Mouse (Mus musculus) heart, postnatal 14 days (tissue): ENCODE results near the gene Anxa7. TPM values are rescaled to one million over a fixed set of nuclear protein-coding genes. Genes with fewer than 3 reads are reported as not detected.

ENCODE experiments used
- DNase-seq, 2 experiments: peaks; one replicate each; pipeline ENCODE4 v3.0.0; 2021 to 2022
- intact Hi-C: fragments of 180-260 bp; cut with DNase I; formaldehyde crosslinking; loops from one replicate; pipeline ENCODE4 v1.15.1; 2025
- long read RNA-seq, 2 experiments: library from polyadenylated mRNA; stranded (forward); transcript quantifications; one replicate each; pipeline ENCODE4 v2.0.0; 2021
- total RNA-seq, 2 experiments: library from RNA; stranded (reverse); gene quantifications; 2 replicates each; pipeline ENCODE4 v1.2.3; 2021

The Anxa7 gene
- 10 to 100 TPM; 50.0 to 61.0 TPM for total RNA-seq
- long read RNA-seq, experiment 1, transcript Anxa7-201 (13 exons, 2,851 nt): minor isoform, 28 of 90 reads
- long read RNA-seq, experiment 1, transcript Anxa7-202 (14 exons, 2,904 nt): major isoform, 40 of 90 reads
- long read RNA-seq, experiment 1, partial matches to known transcripts: 6 of 90 reads
- long read RNA-seq, experiment 1, other reads (novel, unspliced or antisense): 11 of 90 reads
- long read RNA-seq, experiment 2, transcript Anxa7-202 (14 exons, 2,904 nt): major isoform, 40 of 82 reads
- long read RNA-seq, experiment 2, transcript Anxa7-201 (13 exons, 2,851 nt): minor isoform, 23 of 82 reads
- long read RNA-seq, experiment 2, partial matches to known transcripts: 9 of 82 reads
- long read RNA-seq, experiment 2, other reads (novel, unspliced or antisense): 7 of 82 reads

DNA sequence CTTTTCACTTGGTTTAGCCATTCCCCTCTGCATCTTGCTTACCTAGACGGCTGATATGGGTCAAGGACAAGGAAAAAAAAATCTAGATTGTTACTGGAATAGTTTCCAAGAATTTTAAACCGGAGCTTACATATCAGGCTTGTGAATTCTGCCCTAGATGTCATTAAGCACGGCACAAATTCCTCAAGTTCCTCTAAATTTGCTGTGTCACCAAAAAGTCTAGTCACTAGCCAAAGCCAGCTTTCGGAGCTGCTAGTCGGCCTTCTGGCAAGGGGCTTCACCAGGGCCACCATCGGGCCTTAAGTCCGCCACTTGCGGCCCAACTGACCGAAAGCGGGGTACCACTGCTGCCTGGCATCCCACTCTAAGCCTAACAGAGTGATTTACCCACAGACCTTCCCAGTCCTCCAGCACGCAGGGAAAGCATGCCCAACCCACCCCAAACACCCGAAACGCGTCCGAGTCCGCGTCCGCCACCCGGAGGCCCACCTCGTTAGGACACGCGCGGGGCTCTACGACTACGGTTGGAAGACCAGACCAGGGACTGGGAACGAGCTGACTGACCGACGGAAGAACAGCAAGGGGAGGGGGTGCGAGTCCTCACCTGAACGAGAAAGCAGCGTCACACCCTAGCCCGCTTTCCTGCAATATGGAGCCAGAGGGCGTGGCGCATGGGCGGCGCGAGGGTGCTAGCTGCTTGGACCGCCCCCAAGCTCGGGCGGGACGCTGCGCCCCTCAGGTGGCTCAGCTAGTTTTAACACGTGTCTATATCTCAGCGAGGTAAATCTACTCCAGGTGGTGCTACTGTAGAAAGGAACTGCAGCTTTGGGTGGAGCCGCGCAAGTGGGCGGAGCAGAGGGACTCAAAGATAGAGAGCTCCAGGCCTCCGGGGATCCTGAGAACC, at the start of gene Anxa7:
Anxa7 (minus strand) TSS at position 843 of the 904 bp plus-strand sequence.
- intact Hi-C loops: loop anchor here (1.0 to 5.0 kb wide), 2 partner anchors 58 to 67 kb away; partner anchors contain the start of gene Ppp3cb
- DNase-seq: peak; percentile 75 to 76

DNA sequence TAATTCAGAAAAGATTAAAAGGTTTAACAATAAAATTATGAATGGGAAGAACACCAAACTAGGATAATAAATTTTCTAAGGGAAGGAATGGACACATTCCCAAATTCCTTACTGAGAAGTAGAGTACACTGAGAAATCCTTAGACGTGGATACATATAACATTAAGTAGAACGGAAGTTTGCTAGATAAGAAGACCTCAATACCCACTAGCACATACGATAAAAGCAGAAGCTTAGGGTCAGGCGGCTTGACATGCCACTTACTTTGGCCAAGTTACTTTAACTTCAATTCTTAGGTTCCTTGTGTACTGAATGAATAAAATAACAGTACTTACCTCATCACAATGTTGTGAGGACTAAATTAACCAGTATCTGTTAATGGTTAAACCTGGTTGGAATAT, 49.7 kb upstream of the Anxa7 start:
- intact Hi-C loops: no loop called here
- no peak for DNase-seq

DNA sequence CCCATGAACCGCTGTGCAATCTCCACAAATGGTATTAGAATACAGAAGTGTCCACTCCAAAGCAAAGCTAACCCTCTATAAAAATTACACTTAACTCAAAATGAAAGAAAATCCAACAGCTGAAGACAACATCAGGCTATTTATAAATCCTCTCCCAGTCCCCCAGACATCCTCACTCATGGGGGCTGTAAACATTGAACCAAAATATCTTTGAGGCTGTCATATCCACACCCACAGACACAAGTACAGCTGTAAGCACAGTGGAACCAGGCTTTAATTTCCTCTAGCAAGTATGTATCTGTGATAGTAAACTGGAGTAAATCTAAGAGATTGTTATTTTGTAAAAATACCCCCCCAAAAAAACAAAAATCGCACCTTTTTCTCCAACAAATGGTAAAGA, 40.2 kb upstream of the Anxa7 start:
- DNase-seq: no peak
- intact Hi-C loops: no loop called here

DNA sequence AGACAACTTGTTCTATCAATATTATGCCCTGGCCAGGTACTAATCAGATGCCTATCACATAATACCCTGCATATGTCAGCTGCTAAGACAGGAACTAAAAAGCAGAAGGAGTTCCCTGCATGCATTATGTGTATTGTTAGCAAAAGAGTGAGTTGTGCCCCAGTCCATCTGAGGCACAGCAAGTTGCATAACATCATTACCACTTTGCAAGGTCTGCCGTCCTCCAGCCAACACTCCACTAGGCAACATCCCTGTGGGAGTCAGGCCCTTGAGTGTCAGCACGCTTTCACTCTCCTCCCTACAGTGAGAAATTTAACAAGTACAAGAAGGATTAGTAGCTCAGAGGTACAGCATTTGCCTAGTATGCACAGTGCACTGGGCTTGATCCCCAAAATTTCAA, 28.5 kb upstream of the Anxa7 start:
- intact Hi-C loops: no loop called here
- no peak for DNase-seq

- intact Hi-C loops: no loop called here
- no peak for DNase-seq
Observed at GRCm38 (mm10) chr14:20502966-20503365, 23.0 kb upstream of the Anxa7 start.

DNA sequence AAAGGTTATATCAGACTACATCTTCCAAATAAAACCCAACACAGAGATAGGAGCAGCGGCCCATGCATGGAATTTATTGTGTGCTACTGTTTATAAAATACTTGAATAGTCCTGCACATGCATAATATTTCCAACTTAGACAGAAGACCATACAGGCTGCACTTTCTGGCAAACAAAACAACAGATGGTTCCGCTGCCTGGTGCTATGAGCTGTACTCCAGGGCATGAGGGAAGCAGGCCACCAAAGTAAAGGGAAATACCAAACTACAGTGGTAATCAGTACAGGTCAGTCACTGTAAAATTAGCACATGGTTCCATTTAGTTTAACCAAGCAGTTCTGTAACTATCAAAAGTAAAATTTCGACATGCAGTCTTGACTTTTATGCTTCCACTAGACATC, 20.0 kb upstream of the Anxa7 start:
- intact Hi-C loops: no loop called here
- no peak for DNase-seq

DNA sequence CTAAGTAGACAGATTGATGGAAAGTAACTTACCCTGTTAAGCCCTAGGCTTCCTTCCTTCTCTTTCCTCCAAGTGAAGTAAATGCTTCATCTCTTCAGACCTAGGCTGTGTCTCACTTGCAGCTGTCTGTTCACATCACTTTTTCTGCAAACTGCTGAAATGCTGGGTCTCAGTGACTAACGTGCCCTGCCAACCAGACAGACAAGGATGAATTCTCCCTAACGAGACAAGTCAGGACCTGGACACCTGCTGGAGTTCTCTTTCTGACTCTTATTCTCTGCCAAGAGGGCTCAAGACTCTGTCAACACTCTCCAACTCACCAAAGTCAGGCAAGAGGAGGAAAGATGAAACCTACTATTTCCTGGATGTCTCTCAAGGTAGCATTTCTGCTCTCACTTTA, 16.7 kb upstream of the Anxa7 start, which contains the start of gene Mss51:
Mss51 (minus strand) TSS at position 299 of the 400 bp plus-strand sequence.
- intact Hi-C loops: no loop called here
- no peak for DNase-seq

- DNase-seq: no peak
- intact Hi-C loops: no loop called here
Observed at GRCm38 (mm10) chr14:20486031-20486430, 6.1 kb upstream of the Anxa7 start.

- DNase-seq: no peak
- intact Hi-C loops: loop anchor here (5.0 kb wide), 1 partner anchor 55 kb away; no protein-coding TSS in a partner anchor
Observed at GRCm38 (mm10) chr14:20482051-20482751, 2.3 kb upstream of the Anxa7 start.

- intact Hi-C loops: loop anchor here (5.0 kb wide), 1 partner anchor 56 kb away; no protein-coding TSS in a partner anchor
- peak in 1 of 2 experiments; percentile 9 for DNase-seq
Observed at GRCm38 (mm10) chr14:20481211-20481610, 1.3 kb upstream of the Anxa7 start.

DNA sequence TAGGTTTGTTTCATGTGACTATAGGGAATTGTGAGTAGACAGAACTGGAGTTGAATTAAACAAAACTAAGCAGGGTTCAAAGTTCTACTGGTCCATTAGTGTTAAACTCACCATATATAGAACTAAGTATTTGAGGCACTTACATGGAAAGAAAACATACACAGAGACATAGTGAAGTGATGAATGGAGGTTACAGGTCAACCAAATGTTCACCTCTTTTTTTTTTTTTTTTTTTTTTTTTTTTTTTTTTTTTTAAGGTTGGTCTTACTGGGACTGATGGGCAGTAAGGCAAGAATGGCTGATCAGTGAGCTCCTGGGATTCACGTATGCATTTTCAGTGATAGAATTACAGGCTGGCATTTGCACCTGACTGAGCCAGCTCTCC, 254 bp upstream of the Anxa7 start:
- no peak for DNase-seq
- intact Hi-C loops: loop anchor here (5.0 kb wide), 1 partner anchor 57 kb away; no protein-coding TSS in a partner anchor

GRCm38 (mm10) chr14:20478801-20479200, 1.1 kb downstream of the Anxa7 start:
- intact Hi-C loops: loop anchor here (1.0 kb wide), 1 partner anchor 68 kb away; the partner anchor contains the start of gene Ppp3cb
- peak; percentile 54 to 57 for DNase-seq

DNA sequence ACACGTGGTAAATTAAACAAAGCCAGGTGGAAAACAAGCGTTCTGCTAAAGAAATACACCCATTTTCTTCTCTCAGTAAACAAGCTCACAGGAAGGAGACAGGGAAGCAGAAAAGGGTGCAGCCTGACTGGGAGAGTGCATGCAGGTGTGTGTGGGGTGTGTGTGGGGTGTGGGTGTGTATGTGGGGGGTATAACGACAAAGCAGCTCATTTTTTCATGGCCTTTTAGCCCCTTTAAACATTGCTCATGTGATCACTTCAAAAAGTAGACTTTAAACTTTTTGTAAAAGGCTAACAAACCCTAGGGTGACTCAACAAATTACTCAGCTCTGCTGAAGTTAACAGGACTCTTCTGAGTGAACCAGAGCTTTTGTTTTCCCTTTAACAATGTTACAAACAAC, 1.5 kb downstream of the Anxa7 start:
- intact Hi-C loops: no loop called here
- DNase-seq: no peak

- intact Hi-C loops: no loop called here
- no peak for DNase-seq
Observed at GRCm38 (mm10) chr14:20477261-20478025, 2.5 kb downstream of the Anxa7 start.

GRCm38 (mm10) chr14:20460216-20460615, 19.7 kb downstream of the Anxa7 start:
- DNase-seq: no peak
- intact Hi-C loops: no loop called here

GRCm38 (mm10) chr14:20458378-20458777, 21.6 kb downstream of the Anxa7 start:
- DNase-seq: no peak
- intact Hi-C loops: no loop called here

DNA sequence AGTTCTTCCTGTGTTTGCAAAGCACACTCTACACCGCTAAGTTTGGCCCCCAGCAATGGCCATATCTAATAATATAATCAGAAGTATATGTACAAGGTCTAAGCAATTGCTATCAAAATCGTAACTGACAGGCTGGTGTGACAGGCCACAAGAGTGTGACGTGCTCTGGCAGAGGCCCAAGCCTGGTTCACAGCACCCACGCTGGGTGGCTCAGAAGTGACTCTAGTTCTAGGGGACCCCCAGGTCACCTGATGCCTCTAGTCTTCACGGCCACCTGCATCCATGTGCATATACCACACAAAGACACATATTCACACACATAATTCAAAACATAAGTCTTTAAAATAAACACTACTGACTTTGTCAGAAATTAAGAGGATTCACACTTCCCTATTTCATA, 27.0 kb downstream of the Anxa7 start:
- intact Hi-C loops: no loop called here

DNA sequence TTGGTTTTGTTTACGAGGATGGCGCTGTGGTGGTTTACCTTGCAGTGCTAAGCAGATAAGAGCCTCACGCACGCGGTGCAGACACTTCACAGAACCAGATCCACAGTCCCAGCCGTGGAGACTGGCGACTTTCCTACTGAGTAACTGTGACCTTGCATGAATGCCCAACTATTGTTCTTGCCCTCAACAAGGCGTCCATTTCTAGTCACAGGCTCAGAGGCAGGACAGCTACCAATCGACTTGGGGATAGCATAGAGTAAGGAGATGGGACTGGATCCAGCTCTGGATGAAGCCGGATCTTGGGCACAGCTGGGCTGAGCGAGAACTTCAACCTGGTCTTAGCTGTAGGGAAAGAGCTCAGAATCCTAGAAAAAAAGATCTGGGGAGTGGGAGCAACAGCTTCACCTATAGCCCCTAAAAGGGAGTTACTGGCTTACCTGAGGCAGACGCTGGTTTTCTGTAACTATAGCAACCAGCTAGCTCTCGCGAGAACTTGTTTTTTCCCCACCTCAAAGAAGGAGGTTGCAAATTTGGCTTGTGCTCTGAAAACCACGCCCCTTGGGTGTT, 28.1 kb downstream of the Anxa7 start, which contains the start of gene Cfap70:
Cfap70 (minus strand) TSS at position 462 of the 567 bp plus-strand sequence.
- peak; percentile 33 to 65 for DNase-seq
- intact Hi-C loops: no loop called here

More for the DNA sequence above, 27.0 kb downstream of the Anxa7 start:
- no peak for DNase-seq

DNA sequence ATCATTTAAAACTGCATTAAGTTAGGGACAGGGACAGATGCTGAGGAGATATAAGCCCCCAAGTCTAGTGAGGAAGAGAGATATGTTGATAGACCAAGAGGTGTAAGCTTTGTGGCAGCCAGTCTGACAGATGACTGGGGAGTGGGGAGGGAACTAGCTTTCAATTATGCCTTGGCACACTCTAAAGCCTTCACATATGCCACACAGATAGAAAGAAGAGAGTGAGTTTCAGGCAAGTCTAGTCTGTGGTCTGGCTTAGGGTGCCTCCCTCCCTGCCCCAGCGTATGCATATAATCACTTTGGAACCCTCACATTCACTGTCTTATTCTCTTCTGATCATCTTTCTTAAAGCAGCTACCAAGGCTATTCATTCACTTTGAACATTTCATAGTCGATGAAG, 28.6 kb downstream of the Anxa7 start:
- DNase-seq: no peak
- intact Hi-C loops: no loop called here
